Mouse (Mus musculus): ENCODE measurements around the gene Gm13305. TPM values are rescaled to one million over a fixed set of nuclear protein-coding genes. Genes with fewer than 3 reads are reported as not detected.
"Not testable (repeated sequence)": the region's sequence is repeated elsewhere in the genome, so short reads cannot be mapped to it uniquely, and the experiment has no call there.

The Gm13305 gene
- total RNA-seq (2021), result under 1 TPM; 0.43 to 0.99 TPM

DNA sequence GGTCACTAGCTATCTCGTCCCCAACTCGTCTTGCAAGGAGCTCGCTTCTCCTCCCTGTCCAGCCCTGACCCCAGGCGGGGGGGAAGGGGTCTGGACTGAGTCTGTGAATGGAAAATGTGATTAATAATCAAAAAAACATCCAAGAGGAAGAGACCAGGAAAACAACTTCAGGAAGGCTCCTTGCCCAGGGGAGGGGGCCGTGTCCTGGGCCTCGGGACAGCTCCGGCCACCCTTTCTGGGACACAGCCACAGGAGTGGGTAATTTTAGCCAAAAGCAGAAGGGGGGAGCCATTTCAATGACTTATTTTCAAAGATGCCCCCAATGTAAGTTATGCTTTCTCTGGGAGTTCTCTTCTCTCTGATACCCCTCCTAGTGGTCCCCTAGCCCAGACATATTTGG, at the start of gene Gm13305:
TSS of gene Gm13305 (minus strand) at position 101 of the 400 bp plus-strand sequence.
- intact Hi-C loops (cut with DNase I); DNase-seq (ENCODE audit: extremely low spot score in 1 of 2, low spot score in 2 of 2): not testable (repeated sequence)

GRCm38 (mm10) chr4:42184980-42185372, 16.6 kb upstream of the Gm13305 start:
- DNase-seq (ENCODE audit: extremely low spot score in 1 of 2, low spot score in 2 of 2); intact Hi-C loops (cut with DNase I): not testable (repeated sequence)

- DNase-seq (ENCODE audit: extremely low spot score in 1 of 2, low spot score in 2 of 2); intact Hi-C loops (cut with DNase I): not testable (repeated sequence)
Measured at GRCm38 (mm10) chr4:42184324-42184979, 16.0 kb upstream of the Gm13305 start.

GRCm38 (mm10) chr4:42183234-42184197, 15.1 kb upstream of the Gm13305 start:
- intact Hi-C loops (cut with DNase I); DNase-seq (ENCODE audit: extremely low spot score in 1 of 2, low spot score in 2 of 2): not testable (repeated sequence)

DNA sequence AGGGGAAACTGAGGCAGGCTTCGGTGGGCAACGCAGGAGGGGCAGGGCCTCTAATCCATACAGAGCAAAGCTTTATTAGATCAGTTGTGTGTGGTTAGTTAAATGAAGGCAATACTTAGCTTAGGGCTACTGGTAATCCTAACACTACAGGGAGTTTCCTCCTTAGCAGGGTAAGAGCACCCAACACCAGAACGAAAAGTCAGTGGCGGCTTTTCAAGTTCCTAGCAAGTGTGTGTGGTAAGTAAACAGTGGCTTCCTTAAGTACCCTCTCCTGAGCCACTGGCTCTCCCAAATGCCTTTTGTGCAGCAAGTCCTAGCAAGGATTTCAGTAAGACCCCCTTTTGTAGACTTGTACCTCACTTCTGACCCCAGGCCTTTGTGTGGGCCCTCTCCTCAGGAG, 9.8 kb upstream of the Gm13305 start:
- DNase-seq (ENCODE audit: extremely low spot score in 1 of 2, low spot score in 2 of 2); intact Hi-C loops (cut with DNase I): not testable (repeated sequence)

- intact Hi-C loops (cut with DNase I); DNase-seq (ENCODE audit: extremely low spot score in 1 of 2, low spot score in 2 of 2): not testable (repeated sequence)
Measured at GRCm38 (mm10) chr4:42153136-42153535, 15.3 kb downstream of the Gm13305 start, which contains the start of gene Gm13306. TSS of gene Gm13306 (plus strand) at chr4:42153436.

GRCm38 (mm10) chr4:42114517-42114916, 53.9 kb downstream of the Gm13305 start, which contains the start of gene Gm13304:
TSS of gene Gm13304 (plus strand) at chr4:42114817.
- DNase-seq (ENCODE audit: extremely low spot score in 1 of 2, low spot score in 2 of 2); intact Hi-C loops (cut with DNase I): not testable (repeated sequence)

Other genes starting within 250 kb of the Gm13305 start
- gene Gm20878, start 227.0 kb downstream of the Gm13305 start, total RNA-seq (2021), result 10 to 100 TPM; 45.4 to 51.3 TPM
- 1 to 10 TPM; 3.1 to 5.7 TPM for gene Fam205a4, start 202.5 kb downstream of the Gm13305 start, total RNA-seq (2021)
- 1 to 10 TPM; 4.2 to 5.8 TPM for gene Gm21093, start 133.9 kb downstream of the Gm13305 start, total RNA-seq (2021)
- gene Gm3893, start 77.4 kb downstream of the Gm13305 start, total RNA-seq (2021), result not detected
- 10 to 100 TPM in 1 of 2 experiments, 1 to 10 TPM in 1; 8.0 to 17.1 TPM for gene Gm13304, start 53.8 kb downstream of the Gm13305 start, total RNA-seq (2021)
- gene Gm13306, start 15.2 kb downstream of the Gm13305 start, total RNA-seq (2021), result 10 to 100 TPM; 26.7 to 40.5 TPM
- gene Gm10600, start 72.0 kb upstream of the Gm13305 start, total RNA-seq (2021), result 1 to 10 TPM; 8.8 to 9.0 TPM
- gene Ccl21b, start 87.2 kb upstream of the Gm13305 start, total RNA-seq (2021), result not detected
- not detected for gene Gm21953, start 125.7 kb upstream of the Gm13305 start, total RNA-seq (2021)
- 1 to 10 TPM in 1 of 2 experiments, not detected in 1; 1.4 TPM for gene Fam205a3, start 149.7 kb upstream of the Gm13305 start, total RNA-seq (2021)

Measured in left cerebral cortex, postnatal 10 days (tissue).